Mouse (Mus musculus): ENCODE data around the gene Nfil3.

The Nfil3 gene

GRCm38 (mm10) chr13:52981441-52982281, 788 bp upstream of the Nfil3 start:
- no peak for DNase-seq (ENCODE audit: low spot score)

DNA sequence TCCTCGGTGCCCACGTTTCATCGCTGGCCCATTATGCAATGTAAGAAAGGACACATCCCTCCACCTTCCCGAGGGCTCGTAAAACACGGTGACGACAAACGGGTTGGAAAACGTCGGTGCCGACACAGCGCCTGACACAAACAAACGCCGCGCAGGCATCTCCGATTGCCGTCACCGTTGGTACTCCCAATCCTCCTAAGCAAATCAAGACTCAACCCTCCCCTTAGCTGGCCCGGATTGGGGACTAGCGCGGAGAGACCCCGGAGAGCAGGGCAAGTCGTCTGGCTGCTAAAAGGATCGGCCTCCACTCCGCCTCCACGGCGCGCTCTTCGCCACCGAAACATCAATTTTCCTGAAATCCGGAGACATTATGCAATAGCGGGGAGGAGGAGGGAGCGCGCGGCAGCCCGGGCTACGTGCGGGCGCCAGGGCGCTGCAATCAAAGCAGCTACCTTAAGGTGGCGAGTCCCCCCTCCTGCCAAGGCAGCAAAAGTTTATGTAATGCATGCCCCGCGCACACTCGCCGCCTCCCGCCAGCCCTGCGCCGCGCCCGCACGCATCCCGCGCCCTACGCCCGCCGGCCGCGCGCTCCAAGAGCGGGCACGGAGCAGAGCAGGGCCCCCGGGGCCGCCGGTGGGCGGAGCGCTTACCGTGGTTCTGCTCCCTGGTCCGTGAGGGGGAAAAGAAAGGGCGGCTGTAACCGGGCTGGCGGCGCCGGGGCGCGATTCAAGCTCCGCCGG, 492 bp downstream of the Nfil3 start:
- DNase-seq (ENCODE audit: low spot score): peak; percentile 80

DNA sequence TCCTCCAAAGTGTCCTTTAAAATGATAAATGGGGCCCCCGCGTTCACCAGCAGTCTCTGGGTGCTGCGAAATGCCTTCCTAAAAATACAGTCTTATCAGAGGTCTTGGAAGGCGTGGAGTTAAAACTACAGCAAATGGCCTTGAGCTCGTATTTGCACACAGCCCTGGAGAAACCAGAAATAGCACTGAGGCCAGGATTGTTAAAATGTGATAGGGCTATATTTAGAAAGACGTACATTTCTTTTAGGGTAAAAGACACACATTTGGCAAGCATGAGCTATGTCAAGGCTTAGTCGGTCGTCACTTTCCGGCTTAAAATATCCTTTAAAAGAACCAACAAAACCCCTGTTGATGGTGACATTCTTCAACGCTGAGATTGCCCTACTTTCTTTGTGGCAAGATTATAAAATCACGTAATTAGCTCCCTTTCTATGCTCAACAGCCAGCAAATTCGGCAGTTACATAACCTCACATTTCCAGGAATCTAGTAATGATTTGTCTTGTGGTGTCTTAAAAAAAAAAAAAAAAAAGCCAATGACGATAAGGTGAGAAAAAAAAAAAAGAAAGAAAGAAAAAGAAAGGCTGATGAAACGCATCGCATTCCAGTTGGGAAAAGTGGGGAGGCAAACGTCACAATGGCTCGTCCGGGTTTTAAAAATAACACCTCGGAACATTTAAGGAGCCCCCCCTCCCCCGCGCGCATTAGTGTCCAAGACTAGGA, 1.4 kb downstream of the Nfil3 start:
- DNase-seq (ENCODE audit: low spot score): no peak

DNA sequence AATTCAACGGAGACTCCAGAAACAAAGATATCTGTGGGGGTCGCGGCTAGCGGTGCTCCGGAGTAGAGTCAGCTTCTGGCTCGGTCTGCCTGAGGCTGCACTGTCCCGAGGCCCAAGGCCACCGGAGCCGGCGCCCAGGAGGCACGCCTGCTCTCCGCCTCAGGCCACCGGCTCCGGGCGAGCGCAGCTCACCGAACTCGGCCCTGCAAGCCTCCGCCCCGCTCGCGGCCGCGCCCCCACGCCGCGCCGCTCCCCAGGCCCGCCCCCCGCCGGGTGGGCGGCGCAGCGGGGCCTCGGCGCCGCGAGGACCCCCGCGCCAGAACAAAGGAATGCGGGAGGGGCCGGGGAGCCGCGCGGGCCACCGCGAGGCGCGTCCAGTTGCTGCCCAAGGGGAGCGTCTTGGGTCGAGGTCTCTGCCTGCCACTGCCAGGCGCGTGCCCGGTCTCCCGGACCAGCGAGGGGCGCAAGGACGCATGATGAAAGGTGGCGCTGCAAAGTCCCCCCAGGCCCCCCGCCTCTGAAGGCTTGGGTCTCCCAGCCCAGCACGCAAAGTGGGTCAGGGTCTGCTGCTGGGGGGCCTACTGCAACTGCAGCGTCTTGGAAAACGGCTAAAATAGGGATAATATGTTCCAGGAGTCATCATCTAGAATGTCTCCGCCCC, 2.4 kb downstream of the Nfil3 start:
- peak; percentile 49 for DNase-seq (ENCODE audit: low spot score)

GRCm38 (mm10) chr13:52977757-52978156, 3.1 kb downstream of the Nfil3 start:
- DNase-seq (ENCODE audit: low spot score): no peak

GRCm38 (mm10) chr13:52977221-52977609, 3.7 kb downstream of the Nfil3 start:
- no peak for DNase-seq (ENCODE audit: low spot score)

DNA sequence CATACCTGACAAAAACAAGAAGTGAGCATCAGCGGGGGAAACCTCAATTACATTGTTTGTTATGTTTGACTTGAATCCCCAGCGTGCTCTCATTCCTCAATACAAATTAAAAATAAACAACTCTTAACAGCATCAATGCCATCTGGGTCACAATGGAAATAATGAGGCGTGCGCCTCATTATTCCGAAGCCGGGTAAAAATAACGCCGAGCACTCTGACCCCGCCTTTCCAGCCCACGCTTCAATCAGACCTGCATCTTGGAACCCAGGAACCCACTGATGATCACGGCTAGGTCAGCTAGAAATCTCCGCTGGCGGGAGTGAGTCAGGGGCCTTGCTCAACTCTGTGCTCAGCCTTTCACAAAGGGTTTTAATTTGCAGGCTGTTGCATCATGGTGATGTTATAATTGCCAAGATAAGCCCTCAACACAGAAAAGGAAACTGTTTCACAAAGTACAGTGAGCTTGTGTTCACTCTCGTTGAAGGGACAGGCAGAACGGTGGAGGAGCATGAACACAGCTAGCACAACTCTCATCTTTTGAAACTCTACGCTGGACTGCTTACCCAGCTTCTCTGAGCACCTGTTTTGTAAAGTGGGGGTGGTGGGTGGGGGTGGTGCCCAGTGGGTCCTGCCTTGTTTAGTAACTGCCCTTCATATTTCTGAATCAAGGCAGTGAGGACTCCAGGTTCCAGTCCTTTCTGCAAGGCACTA, 4.2 kb downstream of the Nfil3 start:
- no peak for DNase-seq (ENCODE audit: low spot score)

- no peak for DNase-seq (ENCODE audit: low spot score)
Observed at GRCm38 (mm10) chr13:52976130-52976509, 4.8 kb downstream of the Nfil3 start.

- peak; percentile 70 for DNase-seq (ENCODE audit: low spot score)
Observed at GRCm38 (mm10) chr13:52974676-52975075, 6.2 kb downstream of the Nfil3 start.

DNA sequence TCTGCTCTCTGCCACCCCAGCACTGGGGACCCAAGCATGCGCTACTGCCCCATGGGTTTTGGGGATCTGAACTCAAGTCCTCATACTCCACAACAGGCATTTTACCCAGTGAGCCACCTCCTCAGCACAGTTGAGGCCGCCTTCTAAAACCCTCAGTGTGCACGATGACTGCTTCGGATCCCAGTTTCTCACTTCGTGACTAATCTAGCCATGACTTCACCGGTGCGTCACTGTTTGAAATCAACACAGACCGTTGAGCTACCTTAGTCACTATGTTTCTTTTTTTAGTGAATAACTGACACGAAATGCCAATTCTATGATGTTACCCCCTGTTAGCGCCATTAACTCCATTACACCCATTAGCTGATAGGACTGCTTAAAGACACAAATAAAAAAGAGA, 7.4 kb downstream of the Nfil3 start:
- DNase-seq (ENCODE audit: low spot score): no peak

GRCm38 (mm10) chr13:52972626-52973025, 8.2 kb downstream of the Nfil3 start:
- DNase-seq (ENCODE audit: low spot score): no peak

DNA sequence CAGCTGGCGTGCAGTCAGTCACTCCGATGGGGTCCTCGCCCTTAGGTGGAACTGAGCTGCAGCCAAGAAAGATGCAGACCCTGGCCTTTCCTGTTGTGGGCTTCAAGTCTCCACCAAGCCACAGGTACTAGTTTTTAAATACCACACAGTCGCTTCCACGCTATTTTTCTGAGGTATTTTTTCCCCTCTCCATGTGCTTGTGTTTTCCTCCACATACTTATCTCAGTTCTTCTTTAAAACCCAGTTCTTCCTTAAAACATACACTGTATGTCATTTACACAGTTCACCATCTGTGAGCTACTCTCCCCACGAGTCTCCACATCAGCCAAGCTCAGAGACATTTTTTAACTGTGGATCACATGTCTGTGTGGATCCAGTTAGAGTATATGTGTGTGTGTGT, 10.0 kb downstream of the Nfil3 start:
- no peak for DNase-seq (ENCODE audit: low spot score)

DNA sequence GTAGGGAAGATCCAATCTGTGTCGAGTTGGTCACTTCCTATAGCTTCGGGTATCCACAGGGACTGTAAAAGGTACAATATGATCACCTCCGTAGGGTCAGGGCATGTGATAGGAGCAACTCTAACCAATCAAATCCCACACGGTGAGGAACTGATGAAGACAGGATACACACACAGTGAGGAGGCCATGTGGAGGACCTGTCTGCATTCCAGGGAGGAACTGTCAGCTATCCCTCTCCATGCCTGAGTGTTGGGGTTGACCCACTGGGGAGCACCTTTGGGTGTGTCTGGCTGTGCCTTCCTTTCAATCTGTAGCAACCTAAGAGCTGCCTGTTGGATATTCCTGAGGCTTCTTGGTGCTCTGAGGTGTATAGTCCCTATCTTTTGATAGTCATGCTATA, 18.0 kb downstream of the Nfil3 start:
- no peak for DNase-seq (ENCODE audit: low spot score)

- no peak for DNase-seq (ENCODE audit: low spot score)
Observed at GRCm38 (mm10) chr13:52962361-52962760, 18.5 kb downstream of the Nfil3 start.

DNA sequence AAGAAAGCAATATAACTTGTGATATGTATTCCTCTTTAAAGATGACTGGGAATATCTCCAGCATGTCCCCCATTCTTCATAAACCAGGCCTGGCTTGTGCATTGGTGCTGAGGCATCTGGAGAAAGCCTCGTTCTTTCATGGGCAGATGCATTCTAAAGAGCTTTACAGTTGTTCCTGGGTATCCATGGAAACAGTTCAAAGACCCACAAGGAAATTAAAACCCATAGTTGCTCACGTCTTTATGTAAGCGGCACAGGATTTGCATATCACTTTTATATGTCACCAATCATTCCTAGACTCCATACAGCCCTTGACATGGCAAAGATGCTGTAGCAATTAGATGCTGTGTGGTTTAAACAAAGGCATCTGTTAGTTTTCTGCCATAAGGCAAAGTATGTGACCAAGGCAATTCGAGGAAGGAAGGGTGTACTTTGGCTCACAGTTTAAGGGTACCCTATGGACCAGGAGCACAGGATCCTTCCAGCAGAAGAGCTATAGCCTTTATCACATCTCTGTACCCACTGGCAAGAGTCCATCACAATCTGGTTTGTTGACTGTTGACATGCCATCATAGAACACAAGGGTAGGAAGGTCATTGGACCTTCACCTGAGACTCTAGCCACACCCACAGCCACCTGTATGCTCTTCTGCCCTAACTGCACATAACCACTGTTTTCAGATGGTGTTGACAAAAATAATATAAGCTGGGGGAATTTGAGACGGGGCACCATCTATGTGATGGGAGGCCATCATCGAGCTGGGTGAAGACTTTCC, 26.9 kb downstream of the Nfil3 start:
- no peak for DNase-seq (ENCODE audit: low spot score)

DNA sequence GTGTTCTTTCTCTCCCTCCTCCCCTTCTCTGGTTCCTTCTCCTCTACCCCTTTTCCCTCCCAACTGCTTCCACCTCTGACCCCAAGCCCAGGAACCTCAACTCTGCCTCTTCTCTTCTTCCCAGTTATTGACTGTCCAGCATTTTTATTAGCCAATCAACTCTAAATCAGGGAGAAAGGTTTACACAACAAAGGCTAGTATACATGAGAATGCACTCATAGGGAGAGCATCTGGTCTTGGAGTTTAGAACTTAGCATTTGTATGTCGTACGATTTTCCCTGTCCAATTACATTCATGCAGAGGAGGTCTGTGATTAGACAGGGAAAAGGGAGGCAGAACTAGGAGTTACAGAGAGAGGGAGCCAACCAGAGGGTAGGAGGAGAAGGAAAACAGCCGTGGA, 31.7 kb downstream of the Nfil3 start:
- no peak for DNase-seq (ENCODE audit: low spot score)

DNA sequence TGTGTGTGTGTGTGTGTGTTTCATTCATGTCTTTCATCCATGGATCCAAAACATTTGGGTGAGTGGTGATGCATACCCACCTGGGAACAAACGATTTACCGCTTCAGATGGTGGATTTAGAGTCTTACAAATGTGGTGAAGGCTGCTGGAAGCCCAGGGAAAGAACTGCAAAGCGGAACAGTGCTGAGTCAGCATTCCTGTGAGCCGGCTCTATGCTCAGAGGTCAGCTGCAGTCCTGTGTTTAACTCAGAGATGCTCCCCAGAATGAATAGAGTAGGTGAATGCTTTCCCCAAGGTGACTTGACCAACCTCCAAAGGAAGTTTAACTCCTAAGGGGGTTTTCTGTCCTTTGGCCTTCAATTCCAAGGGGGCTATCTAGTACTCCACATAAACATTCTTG, 33.3 kb downstream of the Nfil3 start:
- DNase-seq (ENCODE audit: low spot score): no peak

- no peak for DNase-seq (ENCODE audit: low spot score)
Observed at GRCm38 (mm10) chr13:52945769-52946168, 35.1 kb downstream of the Nfil3 start.

- no peak for DNase-seq (ENCODE audit: low spot score)
Observed at GRCm38 (mm10) chr13:52944116-52944515, 36.8 kb downstream of the Nfil3 start.

- no peak for DNase-seq (ENCODE audit: low spot score)
Observed at GRCm38 (mm10) chr13:52942876-52943388, 37.9 kb downstream of the Nfil3 start.

DNA sequence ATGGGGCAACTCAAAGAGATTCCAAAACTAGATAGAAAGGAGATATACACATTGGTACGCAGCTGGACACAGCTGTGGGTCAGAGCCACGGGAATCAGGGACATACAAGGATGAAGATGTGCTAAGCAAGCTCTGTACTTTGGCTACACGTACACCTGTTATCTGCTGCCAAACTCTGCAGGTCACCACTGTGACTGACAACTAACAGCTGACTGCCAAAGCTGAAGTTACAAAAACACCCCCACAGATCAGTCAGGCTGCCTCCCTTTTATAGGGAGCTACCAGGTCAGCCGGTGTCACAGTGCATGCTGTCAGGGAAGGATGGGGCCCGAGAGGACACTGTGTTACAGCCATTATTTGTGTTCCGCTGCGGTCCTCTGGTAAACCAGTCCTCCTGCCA, 39.9 kb downstream of the Nfil3 start:
- no peak for DNase-seq (ENCODE audit: low spot score)

Data from yolk sac, embryonic 10.5 days (tissue).